Mouse (Mus musculus) testis, postnatal 10 days (tissue): Measurements from ENCODE around the gene Fbxl21.

ENCODE experiments used
- DNase-seq: peaks from one replicate; pipeline ENCODE4 v3.0.0; 2021; ENCODE audit warnings: low spot score

The Fbxl21 gene

DNA sequence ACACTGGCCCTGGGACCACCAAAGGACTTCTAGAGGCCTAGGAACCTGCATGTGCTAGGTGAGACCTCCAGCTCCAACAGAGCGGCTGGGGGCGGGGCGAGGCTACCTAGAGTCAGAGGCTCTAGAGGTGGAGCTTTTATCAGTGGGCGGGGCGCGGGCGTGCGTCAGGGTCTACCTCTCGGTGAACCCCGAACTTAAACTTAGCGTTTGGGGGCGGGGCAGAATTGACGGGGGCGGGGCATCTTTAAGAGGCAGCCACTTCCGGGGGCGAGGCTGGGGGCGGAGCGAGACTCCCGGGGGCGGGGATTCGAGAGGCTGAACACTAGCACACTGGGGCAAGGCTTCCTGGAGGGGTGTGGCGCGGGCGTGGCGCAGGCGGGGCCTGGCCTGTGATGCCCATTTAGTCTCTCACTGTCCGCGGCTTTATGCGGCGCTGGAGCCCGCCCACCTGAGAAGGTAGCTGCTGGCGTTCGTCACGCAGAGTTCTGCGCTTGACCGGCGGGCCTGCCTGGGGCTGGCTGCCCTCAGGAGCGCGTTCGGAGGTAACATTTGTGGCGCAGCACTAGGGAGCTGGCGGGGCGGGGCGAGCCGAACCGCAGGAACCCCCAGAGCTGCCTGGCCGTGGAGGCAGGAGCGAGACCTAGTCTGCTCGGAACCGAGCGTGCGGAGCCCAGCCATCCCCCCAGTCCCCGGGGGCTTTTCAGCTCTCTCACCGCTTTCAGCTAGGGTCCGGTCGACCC, at the start of gene Fbxl21:
Fbxl21 (plus strand) TSS at position 392 of the 740 bp plus-strand sequence.
- DNase-seq, result peak; percentile 98

DNA sequence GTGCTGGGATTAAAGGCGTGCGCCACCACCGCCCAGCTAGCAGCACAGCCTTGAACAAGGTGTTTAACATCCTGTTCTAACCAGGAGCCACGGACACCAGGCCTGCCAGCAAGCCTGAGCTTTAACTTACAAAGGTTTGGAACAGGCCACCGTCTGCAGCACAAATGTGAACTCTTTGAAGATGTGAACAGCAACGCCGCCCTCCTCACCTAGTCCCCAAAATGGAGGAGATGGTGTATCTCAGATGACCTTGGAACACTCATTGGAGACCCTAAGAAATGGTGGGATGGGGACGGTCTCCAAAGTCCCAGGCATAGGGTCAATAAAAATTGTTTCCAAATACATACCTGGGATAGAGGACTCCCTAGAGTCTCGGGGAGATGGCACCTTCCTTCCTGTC, 49.6 kb upstream of the Fbxl21 start:
- peak; percentile 29 for DNase-seq

DNA sequence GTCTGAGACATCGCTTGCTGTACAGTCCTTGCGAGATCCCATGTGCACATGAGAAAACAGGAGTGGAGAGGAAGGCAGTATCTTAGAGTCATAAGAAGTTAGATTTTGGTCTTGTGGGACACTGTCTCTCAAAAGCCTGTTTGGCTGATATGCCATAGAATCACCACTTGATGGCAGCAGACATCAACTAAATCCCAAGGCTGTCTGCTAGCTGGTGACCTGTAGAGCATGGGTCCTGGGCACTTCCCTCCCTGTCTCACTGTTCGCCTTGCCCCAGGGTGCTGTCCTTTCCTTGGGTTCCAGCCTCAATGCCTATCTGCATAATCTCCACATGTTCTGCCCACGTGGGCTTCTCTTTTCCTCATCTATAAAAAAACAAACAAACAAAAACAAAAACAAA, 46.9 kb upstream of the Fbxl21 start:
- DNase-seq, result peak; percentile 52

DNA sequence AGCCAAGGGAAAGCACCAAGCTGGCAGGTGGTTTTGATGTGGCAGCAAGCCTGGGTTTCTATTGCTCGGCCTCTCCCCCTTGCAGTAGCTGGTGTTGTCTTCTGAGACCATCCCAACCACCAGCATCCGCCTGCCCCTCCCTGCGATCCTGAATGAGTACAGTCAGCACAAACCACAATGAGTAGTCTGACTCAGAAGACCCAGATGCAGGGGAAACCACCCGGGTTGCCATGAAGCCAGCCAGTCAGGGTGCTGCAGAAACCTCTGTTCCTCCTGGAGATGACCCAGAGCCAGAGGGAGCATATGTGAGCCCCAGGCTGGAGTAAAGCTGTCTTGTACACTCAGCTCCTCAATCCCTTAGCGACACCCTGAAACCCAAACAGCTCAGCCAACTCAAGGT, 45.5 kb upstream of the Fbxl21 start:
- peak; percentile 36 for DNase-seq

DNA sequence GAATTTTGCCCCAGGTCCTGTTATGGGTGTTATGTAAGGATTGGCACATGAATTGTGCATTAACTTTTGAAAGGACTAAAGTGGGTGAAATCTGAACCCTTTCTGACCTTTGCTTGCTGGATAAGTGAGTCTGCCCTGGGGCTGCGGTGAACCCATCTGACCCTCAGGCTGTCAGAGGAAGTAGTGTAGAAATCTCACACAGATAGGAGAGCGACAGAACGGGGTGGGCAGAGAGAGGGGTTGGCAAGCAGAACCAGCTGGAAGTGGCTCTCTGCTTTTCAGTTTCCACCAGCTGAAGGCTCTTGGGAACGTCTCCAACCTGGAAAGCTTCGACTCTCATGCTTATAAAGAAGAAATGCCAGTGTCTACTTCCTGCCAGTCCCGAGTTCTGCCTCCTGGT, 45.0 kb upstream of the Fbxl21 start:
- DNase-seq, result peak; percentile 27

DNA sequence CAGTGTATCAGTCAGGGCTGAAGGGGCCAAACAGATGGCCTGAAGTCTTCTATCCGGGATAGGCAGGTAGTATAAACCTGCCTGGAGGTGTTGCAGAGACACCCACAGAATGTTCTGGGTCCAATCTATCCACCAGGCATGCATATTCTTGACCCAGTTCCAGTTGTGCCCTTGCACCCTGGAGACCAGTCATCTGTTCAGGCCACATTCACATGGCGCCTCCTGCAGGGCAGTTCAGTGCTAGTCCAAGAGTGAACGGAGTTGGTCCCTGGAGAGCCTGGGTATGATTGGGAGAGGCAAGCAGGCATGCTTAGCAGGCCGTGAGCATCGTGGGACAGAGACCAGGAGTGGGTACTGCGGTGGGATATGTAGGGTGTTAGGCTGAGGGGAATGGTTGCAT, 44.2 kb upstream of the Fbxl21 start:
- DNase-seq, result peak; percentile 44

DNA sequence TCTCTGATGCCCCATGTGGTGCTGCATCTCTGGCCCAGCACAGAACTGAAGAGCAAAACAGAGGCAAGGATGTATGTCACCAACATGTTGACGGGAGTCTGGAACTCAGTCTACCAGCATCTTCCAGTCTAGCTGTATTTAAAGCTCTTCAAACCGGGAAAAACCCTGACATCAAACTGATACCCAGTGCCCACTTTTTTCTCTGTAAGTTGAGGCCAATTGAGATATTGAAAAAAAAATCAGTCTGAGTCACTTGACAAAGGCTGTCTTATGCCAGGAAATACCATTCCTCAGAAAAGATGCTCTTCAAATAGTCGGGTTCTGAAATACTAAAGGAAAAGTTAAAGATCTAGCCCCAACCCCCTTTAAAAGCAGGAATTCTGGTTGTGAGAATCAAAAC, 40.1 kb upstream of the Fbxl21 start, which contains the start of gene Il9:
Il9 (minus strand) TSS at position 101 of the 400 bp plus-strand sequence.
- DNase-seq, result no peak

DNA sequence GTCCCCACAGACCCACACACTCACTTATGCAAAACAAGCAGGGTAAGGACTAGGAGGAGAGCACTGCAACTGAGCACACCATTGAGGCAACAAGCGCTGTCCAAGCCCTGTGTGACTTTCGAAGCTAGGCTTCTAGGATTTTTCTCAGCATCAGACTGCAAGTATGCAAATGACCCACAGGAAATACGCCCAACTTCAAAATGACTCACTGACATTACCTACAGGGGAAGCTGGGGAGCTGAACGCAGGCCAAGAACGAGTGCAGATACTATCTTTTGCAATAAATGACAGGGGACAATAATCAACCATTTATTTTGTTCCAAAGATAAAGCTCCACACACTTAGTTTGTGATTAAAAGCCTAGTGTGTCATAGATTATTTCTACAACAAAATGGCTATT, 34.3 kb upstream of the Fbxl21 start:
- no peak for DNase-seq

DNA sequence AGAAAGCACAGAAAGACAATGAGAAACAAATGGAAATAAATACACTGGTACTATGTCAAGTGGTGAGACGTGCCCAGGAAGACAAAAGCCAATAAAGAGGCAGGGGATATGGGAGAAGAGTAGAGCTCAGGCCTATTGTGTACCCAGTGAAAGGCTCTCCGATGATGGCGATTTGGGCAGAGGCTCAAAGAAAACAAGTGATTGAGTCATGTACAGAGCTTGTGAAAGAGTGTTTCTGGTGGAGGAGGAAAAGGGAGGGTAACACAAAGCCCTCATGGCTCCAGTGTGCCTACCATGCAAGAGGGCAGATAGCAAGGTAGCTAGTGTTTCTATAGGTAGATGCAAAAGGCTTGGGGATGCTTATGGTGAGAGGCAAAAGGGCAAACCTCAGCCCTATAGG, 27.8 kb upstream of the Fbxl21 start:
- DNase-seq, result no peak

DNA sequence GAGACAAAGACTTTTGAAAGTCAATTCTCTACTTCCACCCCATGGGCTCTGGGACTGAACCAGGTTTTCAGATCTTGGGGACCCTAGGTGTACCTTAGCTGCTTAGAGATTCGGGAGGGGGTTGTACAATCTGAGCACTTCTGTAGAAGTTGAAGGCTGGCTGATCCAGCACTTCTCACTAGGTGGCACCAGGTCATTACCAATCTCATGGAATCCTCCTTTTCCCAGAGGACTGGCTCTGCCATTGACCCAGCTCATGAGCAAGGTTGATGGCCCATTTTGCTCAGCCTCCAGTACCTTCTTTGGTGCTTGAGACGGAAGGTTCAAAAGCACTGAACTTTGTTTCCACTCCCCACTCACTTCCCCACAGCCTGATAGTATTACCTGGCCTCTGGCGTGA, 22.1 kb upstream of the Fbxl21 start:
- no peak for DNase-seq

DNA sequence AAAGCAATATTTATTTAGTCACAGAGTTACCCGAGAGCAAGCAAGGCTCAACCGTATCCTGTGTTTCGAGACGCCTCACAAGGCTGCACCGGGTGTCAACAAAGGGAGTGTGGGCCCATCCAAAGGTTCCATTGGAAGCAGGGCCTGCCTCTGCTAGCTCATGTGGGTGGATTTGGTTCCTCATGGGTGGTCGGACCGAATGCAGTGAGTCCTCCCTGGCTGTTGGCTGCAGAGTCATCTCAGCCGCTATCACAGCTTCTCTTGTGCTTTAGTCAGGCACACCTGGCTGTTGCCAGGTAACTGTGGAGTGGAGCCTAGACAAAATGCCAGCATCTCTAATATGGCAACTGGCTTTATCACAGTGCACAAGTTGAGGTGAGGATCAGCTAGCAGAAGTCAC, 21.6 kb upstream of the Fbxl21 start:
- no peak for DNase-seq

DNA sequence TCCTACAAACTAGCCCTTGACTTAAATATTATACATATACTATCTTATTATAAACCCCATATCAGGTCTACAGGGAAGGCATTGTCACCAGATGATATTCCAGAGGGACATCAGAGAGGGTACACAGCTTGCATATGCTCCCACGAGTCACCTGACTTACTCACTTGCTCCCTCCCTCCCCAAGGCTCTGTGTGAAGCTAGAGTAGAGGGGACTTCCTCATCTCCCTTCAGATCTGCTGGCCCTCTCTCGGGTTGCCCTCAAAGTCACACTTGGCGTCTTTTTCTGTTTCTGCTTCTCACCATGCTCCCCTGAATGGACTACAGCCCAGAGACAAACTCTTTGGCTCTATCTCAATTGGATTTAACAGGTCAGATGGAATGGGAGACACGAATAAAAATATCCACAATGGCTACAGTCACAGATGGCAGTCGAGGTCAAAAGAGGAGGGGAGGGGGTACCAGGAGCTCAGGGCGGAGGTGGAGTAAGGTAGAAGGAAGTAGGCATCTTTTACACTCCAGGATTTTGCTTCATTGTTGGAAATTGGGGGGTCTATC, 20.3 kb upstream of the Fbxl21 start:
- peak; percentile 25 for DNase-seq

DNA sequence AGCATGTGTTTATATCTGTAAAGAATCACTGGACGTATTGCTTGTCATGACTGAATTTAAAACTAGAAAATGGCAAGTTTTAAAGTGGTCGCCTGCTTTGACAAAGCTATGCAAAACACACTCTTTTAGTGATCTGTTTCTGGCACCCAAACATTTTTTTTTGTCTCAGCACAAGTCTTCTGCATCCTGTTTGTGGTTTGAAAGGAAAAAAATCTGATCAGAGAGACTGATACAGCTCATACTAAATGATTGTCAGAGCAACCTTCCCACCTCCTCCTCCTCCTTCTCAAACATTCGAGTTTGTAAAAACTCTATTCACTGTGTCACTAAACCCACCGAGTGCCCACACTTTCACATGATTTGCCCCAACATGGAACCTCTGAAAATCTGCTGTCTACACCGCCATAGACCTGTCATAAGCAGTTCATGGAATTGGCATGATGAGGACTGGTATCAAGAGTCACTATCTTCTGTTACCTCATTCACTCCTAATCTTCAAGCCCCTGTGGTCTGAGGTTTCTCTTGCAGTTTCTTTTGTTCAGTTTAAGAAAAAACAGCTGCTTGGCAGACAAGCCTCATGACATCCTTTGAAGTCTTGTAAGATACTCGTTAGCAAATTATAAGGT, 15.3 kb upstream of the Fbxl21 start:
- no peak for DNase-seq

DNA sequence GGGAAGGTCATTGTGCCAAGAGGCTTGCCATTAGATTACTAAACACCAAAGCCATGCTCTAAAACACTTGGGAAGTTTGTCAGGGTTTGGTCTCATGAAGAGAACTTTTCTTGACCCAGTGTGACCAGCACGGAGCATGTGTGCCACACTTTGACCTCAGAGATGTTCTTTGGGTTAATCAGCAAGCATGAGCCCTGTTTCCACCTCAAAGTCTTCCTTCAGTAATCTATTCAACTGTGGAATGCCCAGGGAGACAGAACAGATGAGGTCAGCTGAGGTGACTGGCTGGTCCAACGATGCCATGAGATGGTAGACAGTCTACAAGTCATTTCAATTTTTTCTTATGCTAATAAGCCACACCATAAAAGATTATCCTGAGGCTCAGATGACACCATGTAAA, 12.5 kb upstream of the Fbxl21 start:
- no peak for DNase-seq

DNA sequence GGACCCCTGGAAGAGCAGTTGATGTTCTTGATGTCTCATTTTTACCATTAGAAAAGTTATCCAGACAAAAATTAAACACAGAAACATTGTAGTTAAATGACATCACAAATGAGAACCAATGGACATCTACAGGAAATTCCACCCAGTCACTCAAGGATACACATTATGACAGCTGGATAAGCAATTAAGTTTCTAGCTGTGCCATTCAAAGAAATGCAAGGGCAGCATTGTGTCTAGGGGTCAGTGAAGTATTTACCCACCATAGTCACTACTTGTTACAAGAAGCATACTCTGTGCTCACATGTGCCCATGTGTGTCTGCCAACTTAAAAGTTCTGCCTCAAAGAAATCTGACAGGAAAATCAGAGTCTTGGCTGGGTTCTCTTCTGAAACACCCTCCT, 8.7 kb upstream of the Fbxl21 start:
- no peak for DNase-seq

DNA sequence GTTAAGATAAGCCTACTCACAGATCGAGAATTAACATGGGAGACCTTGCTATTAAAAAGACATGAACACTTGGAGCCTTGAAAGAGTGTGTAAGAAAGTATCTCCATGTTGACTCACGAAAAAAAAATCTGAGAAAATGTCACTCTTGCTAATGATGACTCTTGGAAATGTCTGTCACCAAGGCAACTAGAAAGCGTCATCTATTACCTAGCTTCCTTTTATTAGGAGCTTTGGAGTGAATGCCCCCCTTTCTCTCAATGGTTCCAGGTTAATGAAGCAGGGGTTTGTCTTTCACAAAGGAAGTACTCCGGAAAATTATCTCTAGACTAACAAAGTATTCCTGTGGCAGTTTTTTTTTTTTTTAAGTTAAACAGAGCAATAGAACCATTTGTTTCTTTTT, 6.0 kb upstream of the Fbxl21 start:
- DNase-seq, result no peak

DNA sequence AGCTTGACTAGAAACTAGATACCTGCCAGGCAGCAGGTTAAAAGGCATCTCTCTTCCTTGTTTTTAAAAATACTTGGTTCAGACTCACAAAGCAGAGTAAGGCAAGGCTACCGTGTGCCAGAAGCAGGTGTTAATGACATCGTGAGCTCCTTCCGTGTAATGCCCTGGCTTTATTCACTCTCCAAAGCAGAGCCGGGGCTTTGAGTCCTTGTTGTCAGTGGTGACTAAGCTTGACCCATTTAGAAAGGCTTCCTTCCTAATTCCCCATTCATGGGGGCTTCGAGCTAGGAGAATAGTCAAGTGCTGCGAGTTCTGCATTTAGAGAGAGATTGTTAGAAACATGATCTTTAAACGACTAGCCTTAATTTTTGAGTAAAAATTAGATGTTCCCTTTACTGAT, 5.5 kb upstream of the Fbxl21 start:
- DNase-seq, result peak; percentile 27

DNA sequence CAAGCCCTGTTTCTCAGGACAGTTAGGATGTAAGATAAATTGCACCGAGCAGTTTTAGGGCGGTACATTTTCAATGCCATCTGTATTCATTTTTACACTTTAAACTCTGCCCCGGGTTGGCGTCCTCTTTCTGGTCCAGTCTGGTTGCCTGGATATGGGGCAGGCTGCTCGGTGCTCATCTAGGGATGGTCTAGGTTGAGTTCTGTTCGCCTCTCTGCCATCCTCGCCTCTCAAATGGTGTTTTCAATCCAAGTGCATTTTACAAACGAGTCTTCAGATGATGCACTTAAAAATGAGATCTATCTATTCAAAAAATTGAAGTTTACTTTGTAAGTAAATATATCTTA, 522 bp downstream of the Fbxl21 start:
- no peak for DNase-seq

DNA sequence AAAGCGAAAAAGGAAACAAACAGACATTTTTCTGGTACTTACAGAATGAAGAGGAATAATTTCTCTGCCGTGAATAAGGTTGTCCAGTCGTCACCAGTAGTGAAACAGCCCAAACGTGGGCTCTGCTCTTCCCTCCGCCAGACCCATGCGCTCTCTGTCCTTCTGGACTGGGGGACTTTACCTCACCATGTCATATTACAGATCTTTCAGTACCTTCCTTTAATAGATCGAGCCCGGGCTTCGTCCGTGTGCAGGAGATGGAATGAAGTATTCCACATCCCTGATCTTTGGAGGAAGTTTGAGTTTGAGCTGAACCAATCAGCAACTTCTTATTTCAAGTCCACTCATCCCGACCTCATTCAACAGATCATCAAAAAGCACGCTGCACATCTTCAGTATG, 4.6 kb downstream of the Fbxl21 start:
- peak; percentile 2 for DNase-seq

DNA sequence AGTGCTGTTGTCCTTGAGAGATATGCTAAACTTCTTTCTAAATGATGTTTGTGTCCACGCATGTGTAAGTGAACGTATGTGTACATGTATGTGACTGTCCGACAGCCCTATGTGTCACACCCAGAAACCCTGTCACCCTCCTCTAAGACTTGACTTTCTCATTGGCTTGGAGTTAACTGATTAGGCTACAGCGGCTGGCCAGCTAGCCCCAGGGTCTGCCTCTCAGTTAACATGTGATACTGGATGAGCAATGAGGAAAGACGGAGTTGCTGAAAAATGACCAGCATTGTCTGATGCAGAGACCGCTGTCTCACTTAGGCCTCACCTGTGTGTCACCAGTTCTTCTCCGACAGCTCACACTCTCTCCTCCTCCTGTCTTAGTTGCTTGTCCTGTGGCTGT, 5.6 kb downstream of the Fbxl21 start:
- DNase-seq, result peak; percentile 11

DNA sequence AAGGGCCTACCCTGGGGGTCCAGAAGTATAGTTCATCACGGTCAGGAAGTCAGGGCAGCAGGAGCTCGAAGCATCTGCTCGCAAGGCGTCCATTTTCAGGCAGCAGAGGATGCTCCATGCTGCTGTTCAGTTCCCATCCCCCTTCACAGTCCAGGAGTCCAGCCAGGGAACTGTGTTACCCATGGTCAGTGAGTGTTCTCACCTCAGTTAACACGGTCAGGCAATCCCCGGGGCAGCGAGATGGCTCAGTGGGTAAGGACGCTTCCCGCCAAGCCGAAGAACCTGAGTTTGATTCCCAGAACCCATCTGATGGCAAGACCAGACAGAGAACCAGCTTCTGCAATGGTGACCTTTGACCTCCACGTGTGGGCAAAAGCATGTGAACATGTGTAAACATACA, 6.0 kb downstream of the Fbxl21 start:
- DNase-seq, result peak; percentile 31

DNA sequence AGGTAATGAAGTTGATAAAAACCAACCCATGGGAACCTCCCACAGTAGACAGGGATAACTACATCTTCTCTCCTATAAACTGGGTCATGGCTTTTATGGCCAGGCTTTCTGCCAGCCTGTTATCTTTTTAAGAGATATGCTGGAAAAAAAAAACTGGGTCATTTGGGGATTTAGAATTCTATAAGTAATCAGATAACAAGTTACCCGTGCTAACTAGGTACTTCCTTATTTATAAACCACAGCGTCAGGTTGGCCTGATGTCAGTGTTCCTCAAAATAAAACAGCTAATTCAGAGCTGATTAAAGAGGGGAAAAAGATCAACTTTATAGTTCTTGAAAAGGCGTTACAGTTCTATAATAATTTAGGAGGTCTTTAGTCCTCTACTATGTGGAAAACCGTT, 6.8 kb downstream of the Fbxl21 start:
- no peak for DNase-seq

DNA sequence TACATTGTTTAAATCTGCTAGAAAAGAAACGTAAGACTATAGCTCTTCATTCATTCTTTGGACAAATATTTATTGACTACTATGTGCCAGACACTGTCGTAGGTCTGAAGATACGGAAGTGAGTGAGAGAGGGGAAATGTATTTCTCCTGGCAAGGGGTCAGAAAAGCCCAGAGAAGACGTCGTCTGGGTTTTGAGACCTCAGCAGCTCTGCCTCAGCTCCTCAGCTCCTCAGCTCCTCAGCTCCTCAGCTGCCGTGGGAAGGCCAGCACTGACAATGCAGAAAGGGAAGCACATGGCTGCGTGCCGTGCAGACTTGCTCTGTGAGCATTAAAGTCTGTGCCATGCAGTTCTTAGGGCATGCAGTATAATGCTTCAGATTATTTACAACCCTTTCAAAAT, 7.4 kb downstream of the Fbxl21 start:
- no peak for DNase-seq

DNA sequence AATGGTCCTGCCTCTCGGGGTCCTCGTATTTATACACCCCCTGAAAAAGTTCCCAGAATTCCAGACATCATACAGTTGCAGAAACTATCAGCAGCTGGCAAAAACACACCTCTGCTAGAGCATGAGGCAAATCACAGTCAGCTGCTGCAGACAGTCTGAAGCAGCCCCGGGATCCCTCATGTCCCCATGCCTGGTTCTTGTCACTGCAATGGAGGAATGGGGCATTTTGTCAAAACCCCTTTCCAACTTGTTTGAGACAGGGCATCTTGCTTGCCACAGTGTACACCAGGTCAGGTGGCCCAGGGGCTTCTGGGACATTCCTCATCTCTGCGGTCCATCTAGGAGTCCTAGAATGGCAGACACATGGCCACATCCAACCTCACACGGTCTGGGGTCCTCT, 12.7 kb downstream of the Fbxl21 start:
- peak; percentile 25 for DNase-seq
